Mouse (Mus musculus): ENCODE data around the gene Nr2f6. TPM values are rescaled to one million over a fixed set of nuclear protein-coding genes. Genes with fewer than 3 reads are reported as not detected.

The Nr2f6 gene
- polyA plus RNA-seq, 1 experiment from 2014 or later = 24.1 TPM

GRCm38 (mm10) chr8:71404011-71404410, 22.3 kb upstream of the Nr2f6 start:
- Histone ChIP-seq H3K9ac (ENCODE audit: low read length) (no peak overlapping the region), H3K27me3 (ENCODE audit: control insufficient read depth, insufficient read depth, low read length) (no peaks in the 10 kb centered on the region), H3K36me3 (ENCODE audit: control insufficient read depth, insufficient read depth, low read length) (peaks cover 15% of the 10 kb centered on the region; the same call in 1 of the 2 replicates), H3K4me1 (ENCODE audit: control insufficient read depth, insufficient read depth, low read length) (peaks cover 20% of the 10 kb centered on the region), H3K4me3 (replicated peaks; ENCODE audit: low read length) (no peak overlapping the region), H3K9me3 (replicated peaks; ENCODE audit: control insufficient read depth, low read length) (no peaks in the 10 kb centered on the region), H3K27ac (ENCODE audit: low read length) (no peak overlapping the region), H3K4me2 (ENCODE audit: low read depth, low read length) (no peak overlapping the region)
- ATAC-seq (ENCODE audit: insufficient read depth, low FRiP score) = no peak
- 87% methylated on average over 8 of the region's 8 CpGs for WGBS

DNA sequence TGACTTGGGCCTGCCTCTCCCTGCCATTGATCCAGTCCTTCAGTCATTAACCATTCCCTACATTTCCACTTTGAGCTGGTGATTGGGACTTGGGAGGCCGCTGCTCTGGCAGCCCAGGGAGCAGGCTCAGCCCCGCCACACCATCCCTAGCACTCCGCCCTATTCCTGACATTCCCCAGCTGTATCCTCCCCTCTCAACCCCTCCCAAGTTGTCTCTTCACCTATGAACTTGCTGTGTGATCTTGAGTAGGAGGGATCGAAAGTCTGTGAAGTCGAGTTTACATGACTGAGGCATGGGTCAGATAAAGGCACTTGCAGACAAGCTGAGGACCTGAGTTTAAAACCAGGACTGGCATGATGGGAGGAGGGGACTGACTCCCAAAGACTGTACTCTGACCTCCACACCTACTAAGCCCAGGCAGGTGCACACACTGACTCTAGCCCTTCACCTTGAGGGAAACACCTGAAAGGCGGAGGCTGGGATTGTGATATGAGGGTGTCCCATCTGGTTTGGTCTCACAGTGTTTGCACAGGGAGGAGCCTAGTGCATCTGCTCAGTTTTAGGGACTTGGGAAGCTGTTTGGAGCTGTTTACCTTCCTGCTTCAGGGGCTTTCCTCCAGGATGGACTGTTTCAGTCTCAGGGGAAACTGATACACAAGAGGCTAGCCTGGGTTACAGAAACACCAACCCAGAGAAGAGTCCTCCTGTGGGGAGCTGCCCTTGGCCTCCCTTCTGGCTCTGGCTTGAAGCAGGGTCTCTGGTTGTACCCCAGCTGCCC, 21.5 kb upstream of the Nr2f6 start:
- Histone ChIP-seq H3K4me3 (replicated peaks; ENCODE audit: low read length) (no peak overlapping the region), H3K9ac (ENCODE audit: low read length) (no peak overlapping the region), H3K27me3 (ENCODE audit: control insufficient read depth, insufficient read depth, low read length) (no peaks in the 10 kb centered on the region), H3K27ac (ENCODE audit: low read length) (no peak overlapping the region), H3K36me3 (ENCODE audit: control insufficient read depth, insufficient read depth, low read length) (peaks cover 13% of the 10 kb centered on the region), H3K9me3 (replicated peaks; ENCODE audit: control insufficient read depth, low read length) (no peaks in the 10 kb centered on the region), H3K4me1 (ENCODE audit: control insufficient read depth, insufficient read depth, low read length) (peaks cover 20% of the 10 kb centered on the region), H3K4me2 (ENCODE audit: low read depth, low read length) (no peak overlapping the region)
- ATAC-seq (ENCODE audit: insufficient read depth, low FRiP score) = no peak
- WGBS = 50% methylated on average over 6 of the region's 6 CpGs

DNA sequence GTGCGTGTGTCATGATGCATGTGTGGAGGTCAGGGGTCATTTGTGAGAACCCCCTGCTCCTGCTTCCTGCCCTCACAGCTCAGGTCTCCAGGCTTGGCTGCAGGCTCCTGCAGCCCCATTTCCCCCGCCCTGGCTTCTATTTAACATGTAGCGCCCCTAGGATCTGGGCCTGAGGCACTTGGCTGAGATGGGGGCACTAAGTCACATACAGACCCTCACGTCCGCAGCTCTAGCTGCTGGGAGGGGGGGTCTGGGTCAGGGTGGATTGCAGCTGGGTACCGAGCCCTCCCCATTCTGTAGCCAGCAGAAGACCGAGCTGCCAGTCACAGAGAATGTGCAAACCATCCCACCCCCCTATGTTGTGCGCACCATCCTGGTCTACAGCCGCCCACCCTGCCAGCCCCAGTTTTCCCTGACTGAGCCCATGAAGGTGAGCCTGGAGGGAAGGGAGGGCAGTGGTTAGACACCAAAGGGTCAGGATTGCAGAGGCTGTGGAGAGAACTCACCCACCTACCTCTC, 20.7 kb upstream of the Nr2f6 start:
- Histone ChIP-seq H3K4me1 (ENCODE audit: control insufficient read depth, insufficient read depth, low read length) (peaks cover 23% of the 10 kb centered on the region), H3K9ac (ENCODE audit: low read length) (no peak overlapping the region), H3K27ac (ENCODE audit: low read length) (no peak overlapping the region), H3K4me3 (replicated peaks; ENCODE audit: low read length) (no peak overlapping the region), H3K27me3 (ENCODE audit: control insufficient read depth, insufficient read depth, low read length) (no peaks in the 10 kb centered on the region), H3K4me2 (ENCODE audit: low read depth, low read length) (no peak overlapping the region), H3K36me3 (ENCODE audit: control insufficient read depth, insufficient read depth, low read length) (peaks cover 6% of the 10 kb centered on the region; the same call in 1 of the 2 replicates), H3K9me3 (replicated peaks; ENCODE audit: control insufficient read depth, low read length) (no peaks in the 10 kb centered on the region)
- no peak for ATAC-seq (ENCODE audit: insufficient read depth, low FRiP score)
- 86% methylated on average over 9 of the region's 9 CpGs for WGBS

GRCm38 (mm10) chr8:71401454-71401853, 19.7 kb upstream of the Nr2f6 start:
- H3K4me3 ChIP-seq (replicated peaks; ENCODE audit: low read length) = no peak overlapping the region
- H3K4me2 ChIP-seq (ENCODE audit: low read depth, low read length) = no peak overlapping the region
- no peak overlapping the region for H3K27ac ChIP-seq (ENCODE audit: low read length)
- no peaks in the 10 kb centered on the region for H3K9me3 ChIP-seq (replicated peaks; ENCODE audit: control insufficient read depth, low read length)
- ATAC-seq (ENCODE audit: insufficient read depth, low FRiP score) = no peak
- peaks cover 5% of the 10 kb centered on the region; the same call in 1 of the 2 replicates for H3K36me3 ChIP-seq (ENCODE audit: control insufficient read depth, insufficient read depth, low read length)
- no peaks in the 10 kb centered on the region for H3K27me3 ChIP-seq (ENCODE audit: control insufficient read depth, insufficient read depth, low read length)
- H3K4me1 ChIP-seq (ENCODE audit: control insufficient read depth, insufficient read depth, low read length) = peaks cover 20% of the 10 kb centered on the region
- H3K9ac ChIP-seq (ENCODE audit: low read length) = no peak overlapping the region

GRCm38 (mm10) chr8:71400826-71401225, 19.1 kb upstream of the Nr2f6 start:
- H3K4me3 ChIP-seq (replicated peaks; ENCODE audit: low read length) = no peak overlapping the region
- H3K4me2 ChIP-seq (ENCODE audit: low read depth, low read length) = no peak overlapping the region
- peaks cover 5% of the 10 kb centered on the region; the same call in 1 of the 2 replicates for H3K36me3 ChIP-seq (ENCODE audit: control insufficient read depth, insufficient read depth, low read length)
- no peaks in the 10 kb centered on the region for H3K27me3 ChIP-seq (ENCODE audit: control insufficient read depth, insufficient read depth, low read length)
- peaks cover 15% of the 10 kb centered on the region for H3K4me1 ChIP-seq (ENCODE audit: control insufficient read depth, insufficient read depth, low read length)
- ATAC-seq (ENCODE audit: insufficient read depth, low FRiP score) = no peak
- H3K27ac ChIP-seq (ENCODE audit: low read length) = no peak overlapping the region
- no peak overlapping the region for H3K9ac ChIP-seq (ENCODE audit: low read length)
- WGBS = 93% methylated on average over 2 of the region's 2 CpGs
- H3K9me3 ChIP-seq (replicated peaks; ENCODE audit: control insufficient read depth, low read length) = no peaks in the 10 kb centered on the region

- no peaks in the 10 kb centered on the region for H3K27me3 ChIP-seq (ENCODE audit: control insufficient read depth, insufficient read depth, low read length)
- H3K4me2 ChIP-seq (ENCODE audit: low read depth, low read length) = peak overlapping the region; percentile 89
- H3K4me1 ChIP-seq (ENCODE audit: control insufficient read depth, insufficient read depth, low read length) = peaks cover 7% of the 10 kb centered on the region
- ATAC-seq (ENCODE audit: insufficient read depth, low FRiP score) = no peak
- no peaks in the 10 kb centered on the region for H3K9me3 ChIP-seq (replicated peaks; ENCODE audit: control insufficient read depth, low read length)
- H3K27ac ChIP-seq (ENCODE audit: low read length) = no peak overlapping the region
- 82% methylated on average over 12 of the region's 12 CpGs for WGBS
- peak overlapping the region; percentile 88 for H3K9ac ChIP-seq (ENCODE audit: low read length)
- H3K36me3 ChIP-seq (ENCODE audit: control insufficient read depth, insufficient read depth, low read length) = peaks cover 5% of the 10 kb centered on the region; the same call in 1 of the 2 replicates
- H3K4me3 ChIP-seq (replicated peaks; ENCODE audit: low read length) = peak overlapping the region; percentile 71
These were observed 15.9 kb upstream of the Nr2f6 start for GRCm38 (mm10) chr8:71397701-71398100.

- peak within 1 kb of the TSS; percentile 89 for H3K4me2 ChIP-seq (ENCODE audit: low read depth, low read length)
- no peaks in the 10 kb centered on the region for H3K9me3 ChIP-seq (replicated peaks; ENCODE audit: control insufficient read depth, low read length)
- H3K9ac ChIP-seq (ENCODE audit: low read length) = peak within 1 kb of the TSS; percentile 88
- under 1% methylated on average over 34 of the region's 34 CpGs for WGBS
- peak within 1 kb of the TSS; percentile 71 for H3K4me3 ChIP-seq (replicated peaks; ENCODE audit: low read length)
- ATAC-seq (ENCODE audit: insufficient read depth, low FRiP score) = peak; percentile 96
- H3K27me3 ChIP-seq (ENCODE audit: control insufficient read depth, insufficient read depth, low read length) = no peaks in the 10 kb centered on the region
- peaks cover 5% of the 10 kb centered on the region; the same call in 1 of the 2 replicates for H3K36me3 ChIP-seq (ENCODE audit: control insufficient read depth, insufficient read depth, low read length)
- peaks cover 7% of the 10 kb centered on the region for H3K4me1 ChIP-seq (ENCODE audit: control insufficient read depth, insufficient read depth, low read length)
- H3K27ac ChIP-seq (ENCODE audit: low read length) = peak within 1 kb of the TSS; percentile 76
These were observed 15.0 kb upstream of the Nr2f6 start, which contains the start of gene Babam1 for GRCm38 (mm10) chr8:71396639-71397305. Gene Babam1, plus strand, starts transcription at chr8:71396861.

GRCm38 (mm10) chr8:71395629-71396028, 13.9 kb upstream of the Nr2f6 start, which contains the start of gene Ushbp1:
Gene Ushbp1, minus strand, starts transcription at chr8:71395802.
- Histone ChIP-seq H3K9me3 (replicated peaks; ENCODE audit: control insufficient read depth, low read length) (no peaks in the 10 kb centered on the region), H3K27me3 (ENCODE audit: control insufficient read depth, insufficient read depth, low read length) (no peaks in the 10 kb centered on the region), H3K4me2 (ENCODE audit: low read depth, low read length) (peak within 1 kb of the TSS; percentile 51), H3K36me3 (ENCODE audit: control insufficient read depth, insufficient read depth, low read length) (peaks cover 5% of the 10 kb centered on the region; the same call in 1 of the 2 replicates), H3K4me3 (replicated peaks; ENCODE audit: low read length) (peak within 1 kb of the TSS; percentile 71), H3K9ac (ENCODE audit: low read length) (peak within 1 kb of the TSS; percentile 44), H3K27ac (ENCODE audit: low read length) (peak within 1 kb of the TSS; percentile 76), H3K4me1 (ENCODE audit: control insufficient read depth, insufficient read depth, low read length) (peaks cover 7% of the 10 kb centered on the region)
- 82% methylated on average over 9 of the region's 9 CpGs for WGBS
- ATAC-seq (ENCODE audit: insufficient read depth, low FRiP score) = no peak

DNA sequence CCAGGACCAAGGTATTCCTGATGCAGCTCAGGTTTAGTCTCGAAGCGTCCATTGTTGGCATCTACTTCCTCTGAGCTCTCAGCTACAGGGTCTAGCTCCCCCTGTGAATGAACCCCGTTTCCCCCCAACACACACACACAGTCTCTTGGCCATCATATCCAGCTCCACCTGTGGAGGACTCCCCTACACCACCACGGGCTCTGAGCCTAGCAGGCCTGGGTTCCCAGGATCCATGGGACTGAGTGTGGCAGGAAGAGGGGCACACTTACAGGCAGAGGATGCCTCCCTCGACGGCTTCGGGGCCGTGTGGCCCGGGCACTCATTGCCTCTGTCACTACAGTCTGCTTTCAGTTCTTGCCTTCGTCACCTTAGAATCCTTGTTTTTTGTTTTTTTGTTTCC, 13.3 kb upstream of the Nr2f6 start:
- H3K4me2 ChIP-seq (ENCODE audit: low read depth, low read length) = 0 out of 2 replicates have a peak overlapping the region, but pooled peaks have one; percentile 16
- H3K9ac ChIP-seq (ENCODE audit: low read length) = peak overlapping the region; percentile 44; the same call in 1 of the 2 replicates
- H3K36me3 ChIP-seq (ENCODE audit: control insufficient read depth, insufficient read depth, low read length) = peaks cover 5% of the 10 kb centered on the region; the same call in 1 of the 2 replicates
- H3K27ac ChIP-seq (ENCODE audit: low read length) = no peak overlapping the region
- no peaks in the 10 kb centered on the region for H3K9me3 ChIP-seq (replicated peaks; ENCODE audit: control insufficient read depth, low read length)
- WGBS = 83% methylated on average over 10 of the region's 10 CpGs
- peak overlapping the region; percentile 18 for H3K4me3 ChIP-seq (replicated peaks; ENCODE audit: low read length)
- ATAC-seq (ENCODE audit: insufficient read depth, low FRiP score) = no peak
- no peaks in the 10 kb centered on the region for H3K27me3 ChIP-seq (ENCODE audit: control insufficient read depth, insufficient read depth, low read length)
- H3K4me1 ChIP-seq (ENCODE audit: control insufficient read depth, insufficient read depth, low read length) = peaks cover 7% of the 10 kb centered on the region

All from stomach, embryonic 16.5 days (tissue).